Mouse (Mus musculus) kidney, embryonic 16.5 days (tissue): ENCODE measurements around the gene Mup10. TPM values are rescaled to one million over a fixed set of nuclear protein-coding genes. Genes with fewer than 3 reads are reported as not detected.
"Not testable (repeated sequence)": the region's sequence is repeated elsewhere in the genome, so short reads cannot be mapped to it uniquely, and the experiment has no call there.

ENCODE experiments used
- ATAC-seq: fragments of 200-750 bp; cut with Nextera tagmentation; 2 replicates; pipeline ENCODE4 v1.8.0; 2017; ENCODE audit warnings: moderate TSS enrichment; ENCODE audit not compliant: low FRiP score, low TSS enrichment
- H3K27ac ChIP-seq: fragments of 300-500 bp; sonication (generic); 2 replicates; pipeline ENCODE4 v1.5.1; 2014; ENCODE audit warnings: low read length
- H3K27me3 ChIP-seq: fragments of 300-500 bp; sonication (generic); 2 replicates; pipeline ENCODE4 v1.6.1; 2014; ENCODE audit warnings: low read length, control low read depth, mixed read lengths; ENCODE audit not compliant: insufficient read depth
- H3K36me3 ChIP-seq: fragments of 300-500 bp; sonication (generic); 2 replicates; pipeline ENCODE4 v1.6.1; 2014; ENCODE audit warnings: low read length, control low read depth, mixed read lengths; ENCODE audit not compliant: insufficient read depth
- H3K4me1 ChIP-seq: fragments of 300-500 bp; sonication (generic); 2 replicates; pipeline ENCODE4 v1.6.1; 2014; ENCODE audit warnings: low read length, control low read depth, mixed read lengths; ENCODE audit not compliant: insufficient read depth
- H3K4me2 ChIP-seq: fragments of 300-500 bp; sonication (generic); replicated peaks from 2 replicates; pipeline ENCODE4 v1.6.1; 2014; ENCODE audit warnings: low read depth, low read length
- H3K4me3 ChIP-seq: fragments of 300-500 bp; sonication (generic); 2 replicates; pipeline ENCODE4 v1.5.1; 2014; ENCODE audit warnings: mild to moderate bottlenecking, low read length
- H3K9ac ChIP-seq: fragments of 300-500 bp; sonication (generic); replicated peaks from 2 replicates; pipeline ENCODE4 v1.6.1; 2014; ENCODE audit warnings: low read length
- H3K9me3 ChIP-seq: fragments of 300-500 bp; sonication (generic); 2 replicates; pipeline ENCODE4 v1.6.1; 2016; ENCODE audit warnings: low read length, control low read depth
- WGBS: fragments of 180-500 bp; shearing (Covaris S2); extraction: QIAGEN DNeasy Blood & Tissue Kit; methylation state at CpG from one replicate; pipeline ENCODE4 v1.1.7; 2014; 5-methylcytosine and 5-hydroxymethylcytosine counted together
- polyA plus RNA-seq: library from polyadenylated mRNA; unstranded; fragments of >200 nt; fragmentation: Nextera tagmentation; extraction: Ambion mirVana; gene quantifications from 2 replicates; pipeline ENCODE4 v1.2.1, GENCODE M21; 2015

The Mup10 gene
- not detected in 2 replicates for polyA plus RNA-seq

GRCm38 (mm10) chr4:60582099-60582498 lies at the start of gene Mup10:
TSS of gene Mup10 (minus strand) at chr4:60582199.
- H3K9ac ChIP-seq, H3K4me2 ChIP-seq, H3K4me1 ChIP-seq, H3K36me3 ChIP-seq, H3K4me3 ChIP-seq, ATAC-seq, H3K27me3 ChIP-seq, H3K9me3 ChIP-seq, H3K27ac ChIP-seq: not testable (repeated sequence)
- 85% methylated on average over 2 of the region's 2 CpGs for WGBS

Other genes with a start within 250 kb of the Mup10 start
- gene Mup9, start 160.2 kb downstream of the Mup10 start, polyA plus RNA-seq: not detected in 2 replicates
- not detected in 2 replicates for gene Mup1, start 80.2 kb downstream of the Mup10 start, polyA plus RNA-seq
- gene Mup11, start 80.2 kb upstream of the Mup10 start, polyA plus RNA-seq: not detected in 2 replicates
- gene Mup12, start 159.1 kb upstream of the Mup10 start, polyA plus RNA-seq: not detected in 2 replicates
- not detected in 2 replicates for gene Mup22, start 239.3 kb upstream of the Mup10 start, polyA plus RNA-seq